In the genomic region with DNA sequence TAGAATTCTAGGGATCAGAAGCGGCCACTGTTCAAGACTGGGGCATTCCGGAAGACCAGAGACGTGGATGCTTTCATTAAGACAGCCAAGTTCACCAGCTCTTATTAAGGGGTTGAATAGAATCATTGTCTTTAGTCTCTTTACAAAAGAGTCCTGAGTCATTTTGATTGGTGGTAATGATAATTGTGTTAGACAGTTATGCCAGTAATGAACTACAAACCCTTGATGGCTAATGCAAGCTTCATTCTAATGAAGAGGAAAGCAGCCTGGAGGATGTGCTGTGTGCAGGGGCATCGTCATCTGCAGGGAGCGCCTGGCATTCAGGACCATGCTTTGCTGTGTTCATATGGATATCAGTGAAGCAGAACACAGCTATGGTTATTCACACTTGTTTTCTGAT, we compare ENCODE assay signal across 16 mouse cellular contexts.
"Had no signal": no experiment of that assay in that cellular context is flagged by ENCODE, and none has a peak within 500 bp of the region (broad histone marks: within the 10 kb centered on the region; RNA-seq: fewer than 3 reads in every experiment).

No protein-coding gene starts in this region.

- H3K27me3 ChIP-seq: limb, embryonic 15.5 days; liver, embryonic 12.5 days; neural tube, embryonic 15.5 days had no signal

- H3K9me3 ChIP-seq: limb, embryonic 15.5 days; liver, embryonic 12.5 days; midbrain, embryonic 10.5 days; neural tube, embryonic 15.5 days had no signal

- H3K4me2 ChIP-seq: limb, embryonic 15.5 days; liver, embryonic 12.5 days; lung, embryonic 14.5 days; neural tube, embryonic 15.5 days had no signal

- H3K9ac ChIP-seq: limb, embryonic 15.5 days; liver, embryonic 12.5 days; lung, embryonic 14.5 days; neural tube, embryonic 15.5 days had no signal

- H3K4me3 ChIP-seq: limb, embryonic 15.5 days; liver, embryonic 12.5 days; midbrain, embryonic 10.5 days; myocyte; neural tube, embryonic 15.5 days had no signal

- H3K27ac ChIP-seq: kidney, postnatal 0 days; limb, embryonic 15.5 days; liver, embryonic 12.5 days; midbrain, embryonic 10.5 days; neural tube, embryonic 15.5 days had no signal

- H3K36me3 ChIP-seq: limb, embryonic 15.5 days; liver, embryonic 12.5 days; midbrain, embryonic 10.5 days; neural tube, embryonic 15.5 days had no signal

- ATAC-seq: liver, embryonic 12.5 days had no signal

- DNase-seq: kidney, postnatal 36 days; layer of hippocampus, adult 9-11 months; layer of hippocampus, postnatal 36 days; lung, embryonic 14.5 days; lung, postnatal 10 days; lung, postnatal 4 days; midbrain, embryonic 14.5 days; right cerebral cortex, adult 18-20 months; right cerebral cortex, postnatal 25 days; thymus, postnatal 4 days had no signal

- H3K4me1 ChIP-seq: liver, embryonic 12.5 days had no signal
